Mouse (Mus musculus) heart, adult 2 months (tissue): Measurements from ENCODE around the gene Herc1. TPM values are rescaled to one million over a fixed set of nuclear protein-coding genes. Genes with fewer than 3 reads are reported as not detected.

Experiments
- DNase-seq, 2 experiments: peaks; one replicate each; pipeline ENCODE4 v3.0.0; 2021
- H3K27ac ChIP-seq: fragments of 200-600 bp; 2 replicates; pipeline ENCODE4 v1.8.1; 2022
- H3K27me3 ChIP-seq: fragments of 200-500 bp; 2 replicates; pipeline ENCODE4 v1.6.1; 2012; ENCODE audit warnings: mild to moderate bottlenecking, low read length, inconsistent platforms, mixed read lengths; ENCODE audit not compliant: control insufficient read depth, insufficient read depth
- H3K36me3 ChIP-seq: fragments of 200-500 bp; 2 replicates; pipeline ENCODE4 v1.6.1; 2012; ENCODE audit warnings: low read length, inconsistent platforms; ENCODE audit not compliant: control insufficient read depth, insufficient read depth
- H3K4me1 ChIP-seq: fragments of 200-500 bp; 2 replicates; pipeline ENCODE4 v1.6.1; 2011; ENCODE audit warnings: low read length; ENCODE audit not compliant: control insufficient read depth, insufficient read depth
- H3K4me3 ChIP-seq: fragments of 200-600 bp; 2 replicates; pipeline ENCODE4 v1.8.1; 2022
- H3K79me2 ChIP-seq: fragments of 200-500 bp; replicated peaks from 2 replicates; pipeline ENCODE4 v1.6.1; 2012; ENCODE audit warnings: mild to moderate bottlenecking, inconsistent platforms, low read length, moderate library complexity, mixed read lengths; ENCODE audit not compliant: control insufficient read depth, insufficient read depth
- H3K9ac ChIP-seq: fragments of 200-500 bp; 2 replicates; pipeline ENCODE4 v1.6.1; 2012; ENCODE audit warnings: low read depth, mild to moderate bottlenecking, control low read depth, inconsistent platforms, low read length, mixed read lengths
- CTCF ChIP-seq: fragments of 200-600 bp; IDR thresholded peaks from 2 replicates; pipeline ENCODE4 v1.8.1; 2022; ENCODE audit warnings: antibody characterized with exemption, mild to moderate bottlenecking, moderate library complexity
- EP300 ChIP-seq: fragments of 200-500 bp; IDR thresholded peaks from 2 replicates; pipeline ENCODE4 v1.6.1; 2011; ENCODE audit warnings: low read depth, low read length, control low read depth; ENCODE audit not compliant: insufficient read depth
- POLR2A ChIP-seq: fragments of 200-500 bp; IDR thresholded peaks from 2 replicates; pipeline ENCODE4 v1.6.1; 2011; ENCODE audit warnings: mild to moderate bottlenecking, low read depth, low read length, control low read depth; ENCODE audit not compliant: insufficient read depth
- WGBS: fragments of 180-500 bp; shearing (Covaris S2); methylation state at CpG from one replicate; pipeline ENCODE4 v1.1.7; 2018; 5-methylcytosine and 5-hydroxymethylcytosine counted together
- intact Hi-C: fragments of 180-260 bp; cut with DNase I; formaldehyde crosslinking; loops from one replicate; pipeline ENCODE4 v1.15.1; 2025
- polyA plus RNA-seq: library from polyadenylated mRNA; depleted of rRNA; stranded (reverse); fragments of >200 nt; gene quantifications from 2 replicates; pipeline ENCODE4 v1.2.3, GENCODE M21; 2012
- total RNA-seq, 2 experiments: library from RNA; stranded (reverse); gene quantifications; 2 replicates each; pipeline ENCODE4 v1.2.3; 2021

Gene Herc1
- total and polyA plus RNA-seq, 3 experiments, result 11.0 to 35.4 (median 31.4) TPM

DNA sequence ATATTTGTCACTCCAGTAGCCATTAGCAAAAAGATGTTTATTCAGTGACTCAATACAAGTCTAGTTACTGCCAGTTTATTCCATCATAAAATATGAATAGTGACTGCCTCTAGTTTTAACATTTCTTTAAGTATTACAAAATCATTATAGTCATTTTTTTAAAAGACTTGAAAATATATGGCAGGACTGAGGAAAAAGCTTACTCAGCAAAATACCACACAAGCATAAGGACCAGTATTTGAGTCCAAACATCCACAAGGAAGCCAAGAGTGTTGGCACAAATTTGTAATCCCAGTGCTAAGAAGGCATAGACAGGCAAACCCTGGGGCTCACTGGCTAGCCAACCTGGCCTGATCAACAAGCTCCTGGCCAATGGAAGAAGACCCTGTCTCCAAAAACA lies 143.7 kb downstream of the Herc1 start:
- DNase-seq, result no peak
- no peak for TF ChIP-seq EP300
- TF ChIP-seq POLR2A, result no peak
- TF ChIP-seq CTCF, result no peak
- no peaks in the 10 kb centered on the region for H3K27me3 ChIP-seq
- no peaks in the 10 kb centered on the region for H3K4me1 ChIP-seq
- intact Hi-C loops, result no loop called here
- H3K4me3 ChIP-seq, result no peak overlapping the region
- H3K27ac ChIP-seq, result no peak overlapping the region
- no peak overlapping the region for H3K9ac ChIP-seq
- H3K79me2 ChIP-seq, result no peaks in the 10 kb centered on the region
- H3K36me3 ChIP-seq, result peaks cover 4% of the 10 kb centered on the region

DNA sequence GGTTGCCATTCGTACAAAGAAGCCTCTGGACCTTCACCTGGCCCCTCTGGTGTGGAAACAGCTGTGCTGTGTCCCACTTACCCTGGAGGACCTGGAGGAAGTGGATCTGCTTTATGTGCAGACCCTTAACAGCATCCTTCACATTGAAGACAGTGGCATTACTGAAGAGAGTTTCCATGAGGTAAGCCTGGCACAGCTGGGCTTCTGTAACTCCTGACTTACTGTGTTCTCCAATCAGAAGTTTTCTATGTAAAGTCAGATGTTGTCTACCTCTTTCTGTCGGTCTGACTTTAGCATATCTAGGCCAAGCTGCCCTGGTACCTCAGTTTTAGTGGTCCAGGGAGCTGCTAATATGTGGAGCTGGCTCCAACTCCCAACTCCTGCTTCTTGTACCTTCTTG lies 151.0 kb downstream of the Herc1 start:
- Histone ChIP-seq H3K4me3 (no peak overlapping the region), H3K27me3 (no peaks in the 10 kb centered on the region), H3K36me3 (no peaks in the 10 kb centered on the region; the same call in 1 of the 2 replicates), H3K79me2 (no peaks in the 10 kb centered on the region), H3K27ac (no peak overlapping the region), H3K4me1 (peaks cover 5% of the 10 kb centered on the region; the same call in 1 of the 2 replicates), H3K9ac (no peak overlapping the region)
- 70% methylated on average over 2 of the region's 2 CpGs for WGBS
- intact Hi-C loops, result no loop called here
- TF ChIP-seq POLR2A (no peak), CTCF (no peak), EP300 (no peak)
- DNase-seq, result no peak

DNA sequence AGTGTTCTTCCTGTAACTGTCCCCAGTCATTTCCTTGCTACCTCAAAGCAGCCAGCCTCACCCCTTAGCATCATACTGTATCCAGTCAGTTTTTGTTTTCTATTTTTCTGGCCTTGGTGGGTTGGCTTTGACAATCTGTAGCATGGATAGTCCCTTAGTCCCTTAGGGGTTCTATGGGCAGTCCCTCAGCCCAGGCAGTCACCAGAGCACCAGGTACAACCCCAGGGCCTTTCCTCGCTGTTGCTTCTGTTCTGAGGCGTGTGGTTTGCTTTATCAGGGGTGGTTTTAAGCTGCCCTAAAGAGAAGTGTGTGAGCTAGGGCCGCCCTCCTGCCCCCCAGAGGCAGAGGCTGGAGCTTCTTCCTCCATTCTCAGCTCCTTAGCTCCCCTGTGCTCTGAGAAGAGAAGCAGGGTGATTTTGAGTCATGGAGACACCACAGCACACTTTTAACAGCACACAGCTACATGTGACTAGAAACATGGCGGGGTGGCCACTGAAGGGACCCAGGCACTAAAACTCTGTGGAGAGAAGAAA lies 153.7 kb downstream of the Herc1 start:
- 80% methylated on average over 4 of the region's 4 CpGs for WGBS
- intact Hi-C loops, result no loop called here
- Histone ChIP-seq H3K27ac (no peak overlapping the region), H3K9ac (no peak overlapping the region), H3K79me2 (no peaks in the 10 kb centered on the region), H3K4me3 (no peak overlapping the region), H3K4me1 (peaks cover 8% of the 10 kb centered on the region), H3K27me3 (no peaks in the 10 kb centered on the region), H3K36me3 (no peaks in the 10 kb centered on the region; the same call in 1 of the 2 replicates)
- peak in 1 of 2 experiments; percentile 8 for DNase-seq
- no peak for TF ChIP-seq POLR2A
- peak; percentile 29; the same call in 1 of the 2 replicates for TF ChIP-seq CTCF

DNA sequence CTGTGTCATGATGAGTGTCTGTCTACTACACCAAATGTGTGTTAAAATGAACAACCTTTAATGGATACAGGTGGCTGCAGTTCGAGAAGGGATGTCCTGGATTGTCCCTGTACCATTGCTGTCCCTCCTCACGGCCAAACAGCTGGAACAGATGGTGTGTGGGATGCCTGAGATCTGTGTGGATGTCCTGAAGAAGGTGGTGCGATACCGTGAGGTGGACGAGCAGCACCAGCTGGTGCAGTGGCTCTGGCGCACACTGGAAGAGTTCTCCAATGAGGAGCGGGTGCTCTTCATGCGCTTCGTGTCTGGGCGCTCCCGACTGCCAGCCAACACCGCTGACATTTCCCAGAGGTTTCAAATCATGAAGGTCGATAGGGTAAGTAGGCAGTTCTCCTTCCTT lies 154.3 kb downstream of the Herc1 start:
- no peak for DNase-seq
- H3K27me3 ChIP-seq, result no peaks in the 10 kb centered on the region
- no peak overlapping the region for H3K9ac ChIP-seq
- WGBS, result 88% methylated on average over 13 of the region's 13 CpGs
- no peaks in the 10 kb centered on the region; the same call in 1 of the 2 replicates for H3K36me3 ChIP-seq
- no peak overlapping the region for H3K27ac ChIP-seq
- intact Hi-C loops, result no loop called here
- H3K4me3 ChIP-seq, result no peak overlapping the region
- no peaks in the 10 kb centered on the region for H3K79me2 ChIP-seq
- H3K4me1 ChIP-seq, result peaks cover 8% of the 10 kb centered on the region
- TF ChIP-seq EP300, result no peak
- TF ChIP-seq CTCF, result no peak
- TF ChIP-seq POLR2A, result no peak

- H3K27me3 ChIP-seq, result no peaks in the 10 kb centered on the region
- TF ChIP-seq CTCF, result no peak
- TF ChIP-seq EP300, result no peak
- no peak for TF ChIP-seq POLR2A
- H3K79me2 ChIP-seq, result no peaks in the 10 kb centered on the region
- intact Hi-C loops, result no loop called here
- H3K27ac ChIP-seq, result peak overlapping the region; percentile 36
- DNase-seq, result peak in 1 of 2 experiments; percentile 17
- H3K36me3 ChIP-seq, result no peaks in the 10 kb centered on the region; the same call in 1 of the 2 replicates
- WGBS, result 50% methylated on average over 9 of the region's 9 CpGs
- no peak overlapping the region for H3K9ac ChIP-seq
- no peak overlapping the region for H3K4me3 ChIP-seq
- H3K4me1 ChIP-seq, result peaks cover 9% of the 10 kb centered on the region
Observed at GRCm38 (mm10) chr9:66505141-66505917, 155.1 kb downstream of the Herc1 start.

- Histone ChIP-seq H3K27me3 (no peaks in the 10 kb centered on the region), H3K4me1 (peaks cover 14% of the 10 kb centered on the region), H3K9ac (no peak overlapping the region), H3K36me3 (no peaks in the 10 kb centered on the region), H3K4me3 (no peak overlapping the region), H3K27ac (no peak overlapping the region), H3K79me2 (no peaks in the 10 kb centered on the region)
- intact Hi-C loops, result no loop called here
- WGBS, result 70% methylated on average over 4 of the region's 4 CpGs
- no peak for DNase-seq
- TF ChIP-seq EP300, result no peak
- no peak for TF ChIP-seq CTCF
- TF ChIP-seq POLR2A, result no peak
Observed at GRCm38 (mm10) chr9:66506011-66506410, 155.8 kb downstream of the Herc1 start.
